24 mouse cellular contexts compared by ENCODE assay signal in genomic region chr9:108799564-108799963, GRCm38 (mm10). TPM values are rescaled to one million over a fixed set of nuclear protein-coding genes. Genes with fewer than 3 reads are reported as not detected.
DNase-seq lines count a peak whose midpoint lies in the region; ATAC-seq and TF ChIP-seq lines count a peak whose summit lies in the region.
"Had no signal": no experiment of that assay in that cellular context is flagged by ENCODE, and none has a peak within 500 bp of the region (broad histone marks: within the 10 kb centered on the region; RNA-seq: fewer than 3 reads in every experiment).

No protein-coding gene starts in this region.

- TF ChIP-seq POLR2A in CH12.LX (IDR thresholded peaks at IDR 0.05; ENCODE audit: low read depth, low read length) (no peak), MEL (IDR thresholded peaks at IDR 0.05; ENCODE audit: control insufficient read depth in 1 of 2, insufficient read depth in 1 of 2, low read depth in 1 of 2, low read length in 2 of 2, poor library complexity in 1 of 2) (no peak)

- in situ Hi-C loops in CH12.LX (cut with MboI; ENCODE audit: low pct_ligation_motif_present, low pct_unique_long_range_greater_than_20kb, low sequenced_read_pairs): no loop called here

- no peak overlapping the region for H3K9ac ChIP-seq in hindbrain, postnatal 0 days (replicated peaks; ENCODE audit: low read length)
- H3K9ac ChIP-seq in hindbrain, embryonic 12.5 days: no peak overlapping the region
- no peak overlapping the region for H3K9ac ChIP-seq in liver, embryonic 13.5 days
- H3K9ac ChIP-seq in CH12.LX (ENCODE audit: insufficient read depth, low read depth) (no peak overlapping the region), MEL (ENCODE audit: control insufficient read depth, low read depth, low read length, poor library complexity, severe bottlenecking) (no peak overlapping the region)
- H3K9ac ChIP-seq in neural tube, embryonic 15.5 days (replicated peaks): no peak overlapping the region
- H3K9ac ChIP-seq: heart, embryonic 15.5 days; hindbrain, embryonic 13.5 days; midbrain, embryonic 15.5 days had no signal

- H3K4me2 ChIP-seq in hindbrain, postnatal 0 days (ENCODE audit: low read depth, low read length): no peak overlapping the region
- H3K4me2 ChIP-seq in hindbrain, embryonic 12.5 days (replicated peaks): no peak overlapping the region
- no peak overlapping the region for H3K4me2 ChIP-seq in liver, embryonic 13.5 days
- H3K4me2 ChIP-seq in CH12.LX (ENCODE audit: insufficient read depth, low read depth, poor library complexity, severe bottlenecking): no peak overlapping the region
- no peak overlapping the region for H3K4me2 ChIP-seq in neural tube, embryonic 15.5 days
- H3K4me2 ChIP-seq: heart, embryonic 15.5 days; hindbrain, embryonic 13.5 days; midbrain, embryonic 15.5 days had no signal

- no peaks in the 10 kb centered on the region for H3K9me3 ChIP-seq in hindbrain, postnatal 0 days (ENCODE audit: low read length)
- no peaks in the 10 kb centered on the region for H3K9me3 ChIP-seq in hindbrain, embryonic 12.5 days (replicated peaks)
- no peaks in the 10 kb centered on the region for H3K9me3 ChIP-seq in liver, embryonic 13.5 days (replicated peaks)
- H3K9me3 ChIP-seq in CH12.LX (replicated peaks; ENCODE audit: low read length) (no peaks in the 10 kb centered on the region), MEL (replicated peaks; ENCODE audit: insufficient read depth, low read length) (no peaks in the 10 kb centered on the region)
- no peaks in the 10 kb centered on the region for H3K9me3 ChIP-seq in neural tube, embryonic 15.5 days (replicated peaks)
- H3K9me3 ChIP-seq: heart, embryonic 15.5 days; hindbrain, embryonic 13.5 days; midbrain, embryonic 15.5 days had no signal

- H3K27me3 ChIP-seq in hindbrain, postnatal 0 days (ENCODE audit: insufficient read depth, low read length): no peaks in the 10 kb centered on the region
- H3K27me3 ChIP-seq in hindbrain, embryonic 12.5 days: no peaks in the 10 kb centered on the region
- no peaks in the 10 kb centered on the region for H3K27me3 ChIP-seq in liver, embryonic 13.5 days
- H3K27me3 ChIP-seq in CH12.LX (replicated peaks) (no peaks in the 10 kb centered on the region), MEL (ENCODE audit: control insufficient read depth in 1 of 2, insufficient read depth in 2 of 2, low read length in 2 of 2) (no peaks in the 10 kb centered on the region)
- no peaks in the 10 kb centered on the region for H3K27me3 ChIP-seq in neural tube, embryonic 15.5 days (replicated peaks)
- H3K27me3 ChIP-seq: heart, embryonic 15.5 days; hindbrain, embryonic 13.5 days; midbrain, embryonic 15.5 days had no signal

- H3K27ac ChIP-seq in hindbrain, postnatal 0 days: no peak overlapping the region
- H3K27ac ChIP-seq in hindbrain, embryonic 12.5 days: no peak overlapping the region
- 0 out of 2 replicates have a peak overlapping the region, but pooled peaks have one; percentile 3 for H3K27ac ChIP-seq in liver, embryonic 13.5 days
- H3K27ac ChIP-seq in CH12.LX (ENCODE audit: insufficient read depth, low read depth): no peak overlapping the region
- no peak overlapping the region for H3K27ac ChIP-seq in MEL (ENCODE audit: control insufficient read depth, low read depth, low read length)
- H3K27ac ChIP-seq in neural tube, embryonic 15.5 days (replicated peaks): no peak overlapping the region
- H3K27ac ChIP-seq: heart, embryonic 15.5 days; hindbrain, embryonic 13.5 days; midbrain, embryonic 15.5 days had no signal

- ATAC-seq in hindbrain, postnatal 0 days: no peak
- ATAC-seq in hindbrain, embryonic 12.5 days (ENCODE audit: low FRiP score): no peak
- ATAC-seq in liver, embryonic 13.5 days (ENCODE audit: low read depth): no peak
- ATAC-seq in neural tube, embryonic 15.5 days (ENCODE audit: low FRiP score): no peak
- ATAC-seq: forebrain, embryonic 14.5 days; midbrain, embryonic 15.5 days had no signal

- H3K79me2 ChIP-seq in CH12.LX (replicated peaks; ENCODE audit: control insufficient read depth, extremely low read depth, insufficient read depth, poor library complexity, severe bottlenecking): peaks cover 19% of the 10 kb centered on the region
- H3K79me2 ChIP-seq in MEL (ENCODE audit: control insufficient read depth, insufficient read depth, low read length, poor library complexity): peaks cover 10% of the 10 kb centered on the region

- TF ChIP-seq RAD21 in CH12.LX (IDR thresholded peaks at IDR 0.05; ENCODE audit: low read depth, low read length): peak; percentile 53
- TF ChIP-seq RAD21 in MEL (IDR thresholded peaks at IDR 0.05; ENCODE audit: low read depth, low read length): peak; percentile 10

- TF ChIP-seq CTCF in hindbrain, postnatal 0 days (IDR thresholded peaks at IDR 0.05; ENCODE audit: low read depth): no peak
- TF ChIP-seq CTCF in CH12.LX (conservative IDR thresholded peaks at IDR 0.05 in 1 of 2, IDR thresholded peaks at IDR 0.05 in 1 of 2; ENCODE audit: low read depth in 2 of 2, low read length in 2 of 2) (peak in 1 of 2 experiments; percentile 57; a peak in 2 of 4 replicates), MEL (IDR thresholded peaks at IDR 0.05 in 2 of 3, conservative IDR thresholded peaks at IDR 0.05 in 1 of 3; ENCODE audit: control insufficient read depth in 1 of 3, insufficient read depth in 1 of 3, low read depth in 2 of 3, low read length in 3 of 3, poor library complexity in 1 of 3, severe bottlenecking in 1 of 3) (peak in 1 of 3 experiments; percentile 18; a peak in 1 of 6 replicates)

- dilution Hi-C loops in CH12.LX (cut with MboI; ENCODE audit: extremely low pct_ligation_motif_present, extremely low pct_unique_long_range_greater_than_20kb, low sequenced_read_pairs): no loop called here

- H3K4me1 ChIP-seq in hindbrain, postnatal 0 days (ENCODE audit: insufficient read depth, low read length): 0 out of 2 replicates have a peak, but pooled peaks cover 10% of the 10 kb centered on the region
- peaks cover 23% of the 10 kb centered on the region for H3K4me1 ChIP-seq in hindbrain, embryonic 12.5 days
- H3K4me1 ChIP-seq in liver, embryonic 13.5 days (replicated peaks): peaks cover 51% of the 10 kb centered on the region
- peaks cover 11 to 48% of the 10 kb centered on the region in 2 experiments for H3K4me1 ChIP-seq in CH12.LX (ENCODE audit: control insufficient read depth in 1 of 2, insufficient read depth in 2 of 2)
- H3K4me1 ChIP-seq in MEL (ENCODE audit: control insufficient read depth in 1 of 2, insufficient read depth in 2 of 2, low read length in 2 of 2): peaks cover 0 to 3% of the 10 kb centered on the region in 2 experiments; a peak in 3 of 4 replicates
- peaks cover 27% of the 10 kb centered on the region for H3K4me1 ChIP-seq in neural tube, embryonic 15.5 days

- no peak overlapping the region for H3K4me3 ChIP-seq in hindbrain, postnatal 0 days (ENCODE audit: low read length)
- no peak overlapping the region for H3K4me3 ChIP-seq in hindbrain, embryonic 12.5 days
- H3K4me3 ChIP-seq in liver, embryonic 13.5 days (replicated peaks): no peak overlapping the region
- H3K4me3 ChIP-seq in CH12.LX (replicated peaks in 1 of 3; ENCODE audit: low read depth in 2 of 3, low read length in 2 of 3, poor library complexity in 1 of 3): no peak overlapping the region
- no peak overlapping the region for H3K4me3 ChIP-seq in MEL (ENCODE audit: control insufficient read depth in 1 of 2, insufficient read depth in 1 of 2, low read depth in 2 of 2, low read length in 2 of 2)
- H3K4me3 ChIP-seq in neural tube, embryonic 15.5 days (replicated peaks): no peak overlapping the region
- H3K4me3 ChIP-seq: heart, embryonic 15.5 days; hindbrain, embryonic 13.5 days; midbrain, embryonic 15.5 days had no signal

- no peak for TF ChIP-seq EP300 in CH12.LX (IDR thresholded peaks at IDR 0.05; ENCODE audit: low read length)
- TF ChIP-seq EP300 in MEL (IDR thresholded peaks at IDR 0.05; ENCODE audit: low read depth in 1 of 2, low read length in 2 of 2): no peak

- 78% methylated on average over 3 of the region's 3 CpGs for WGBS in hindbrain, postnatal 0 days
- WGBS in hindbrain, embryonic 12.5 days: 96% methylated on average over 3 of the region's 3 CpGs
- WGBS in liver, embryonic 13.5 days (ENCODE audit: insufficient replicate concordance): 88% methylated on average over 3 of the region's 3 CpGs
- WGBS in neural tube, embryonic 15.5 days: 85% methylated on average over 3 of the region's 3 CpGs

- peak; percentile 46 for DNase-seq in hindbrain, postnatal 0 days (ENCODE audit: low spot score)
- DNase-seq in liver, embryonic 13.5 days: no peak
- no peak for DNase-seq in liver
- no peak for DNase-seq in CH12.LX (ENCODE audit: extremely low read depth)
- no peak for DNase-seq in MEL (ENCODE audit: low read depth, low spot score)
- no peak for DNase-seq in thymus, postnatal 10 days (ENCODE audit: low spot score in 2 of 2)
- DNase-seq: adrenal gland, adult 8-10 months; B cell, adult 2 months; cerebellum, adult 11-12 months; gastrocnemius, postnatal 14 days; heart, postnatal 36 days; kidney, postnatal 36 days; layer of hippocampus, postnatal 36 days; left cerebral cortex, postnatal 4 days; lung, adult 18-20 months; lung, postnatal 10 days; right cerebral cortex, adult 18-20 months; thymus, adult 2 months had no signal

- H3K36me3 ChIP-seq in hindbrain, postnatal 0 days (ENCODE audit: insufficient read depth, low read length): peaks cover 57% of the 10 kb centered on the region
- H3K36me3 ChIP-seq in hindbrain, embryonic 12.5 days: peaks cover 78% of the 10 kb centered on the region
- peaks cover 75% of the 10 kb centered on the region for H3K36me3 ChIP-seq in liver, embryonic 13.5 days
- peaks cover 51 to 81% of the 10 kb centered on the region in 2 experiments for H3K36me3 ChIP-seq in CH12.LX (replicated peaks in 1 of 2; ENCODE audit: control insufficient read depth in 1 of 2, insufficient read depth in 1 of 2, low read length in 1 of 2)
- H3K36me3 ChIP-seq in MEL (ENCODE audit: control insufficient read depth in 1 of 2, insufficient read depth in 2 of 2, low read length in 2 of 2): peaks cover 8 to 16% of the 10 kb centered on the region in 2 experiments; a peak in 3 of 4 replicates
- H3K36me3 ChIP-seq in neural tube, embryonic 15.5 days: peaks cover 79% of the 10 kb centered on the region

RNA-seq across cellular contexts. Expression of gene Nckipsd, which starts 8.6 kb away (rescaled TPM):
- total RNA-seq in hindbrain, postnatal 0 days (2014; rRNA removed): 33.6 and 72.6 TPM in 2 replicates
- 22.8 and 23.5 TPM in 2 replicates for polyA plus RNA-seq in hindbrain, postnatal 0 days (2015; fragmentation: Nextera tagmentation; extraction: Ambion mirVana)
- polyA plus RNA-seq in hindbrain, embryonic 12.5 days (2016; fragmentation: Nextera tagmentation; extraction: Ambion mirVana): 20.2 and 23.3 TPM in 2 replicates
- polyA plus RNA-seq in liver, embryonic 13.5 days (2015; fragmentation: Nextera tagmentation; extraction: Ambion mirVana): 3.9 and 5.9 TPM in 2 replicates
- total RNA-seq in CH12.LX (2012; rRNA removed) (4.4 and 6.6 TPM in 2 replicates), CH12.LX (2014; rRNA removed) (5.1 and 6.4 TPM in 2 replicates), MEL (2012; rRNA removed) (3.9 and 6.6 TPM in 2 replicates)
- polyA plus RNA-seq in CH12.LX (2012; ENCODE audit: insufficient read length, low read depth) (11.9 and 13.2 TPM in 2 replicates), MEL (2012; ENCODE audit: insufficient read depth in 1 of 2, insufficient read length in 2 of 2, low read depth in 1 of 2, low replicate concordance in 2 of 2, missing spikeins in 1 of 2) (10 to 100 TPM in 1 of 2 experiments, not detected in 1; 10.3 TPM)
- polyA plus RNA-seq in neural tube, embryonic 15.5 days (2015; fragmentation: Nextera tagmentation; extraction: Ambion mirVana): 33.3 and 40.0 TPM in 2 replicates

RNA-seq across cellular contexts. Expression of gene Ip6k2, which starts 16.0 kb away (rescaled TPM):
- 122 and 126 TPM in 2 replicates for total RNA-seq in hindbrain, postnatal 0 days (2014; rRNA removed)
- 187 and 189 TPM in 2 replicates for polyA plus RNA-seq in hindbrain, postnatal 0 days (2015; fragmentation: Nextera tagmentation; extraction: Ambion mirVana)
- 140 and 154 TPM in 2 replicates for polyA plus RNA-seq in hindbrain, embryonic 12.5 days (2016; fragmentation: Nextera tagmentation; extraction: Ambion mirVana)
- polyA plus RNA-seq in liver, embryonic 13.5 days (2015; fragmentation: Nextera tagmentation; extraction: Ambion mirVana): 11.5 and 11.6 TPM in 2 replicates
- 17.5 and 27.2 TPM in 2 replicates for total RNA-seq in CH12.LX (2012; rRNA removed)
- 22.6 and 23.6 TPM in 2 replicates for total RNA-seq in CH12.LX (2014; rRNA removed)
- polyA plus RNA-seq in CH12.LX (2012; ENCODE audit: insufficient read length, low read depth): 28.4 and 31.4 TPM in 2 replicates
- 21.3 and 25.1 TPM in 2 replicates for total RNA-seq in MEL (2012; rRNA removed)
- polyA plus RNA-seq in MEL (2012; ENCODE audit: insufficient read depth in 1 of 2, insufficient read length in 2 of 2, low read depth in 1 of 2, low replicate concordance in 2 of 2, missing spikeins in 1 of 2): 10 to 100 TPM in 1 of 2 experiments, not detected in 1; 33.7 TPM
- polyA plus RNA-seq in neural tube, embryonic 15.5 days (2015; fragmentation: Nextera tagmentation; extraction: Ambion mirVana): 187 and 210 TPM in 2 replicates

RNA-seq across cellular contexts. Expression of gene Celsr3, which starts 26.6 kb away (rescaled TPM):
- total RNA-seq in hindbrain, postnatal 0 days (2014; rRNA removed): 49.2 and 86.4 TPM in 2 replicates
- 5.8 and 7.8 TPM in 2 replicates for polyA plus RNA-seq in hindbrain, postnatal 0 days (2015; fragmentation: Nextera tagmentation; extraction: Ambion mirVana)
- polyA plus RNA-seq in hindbrain, embryonic 12.5 days (2016; fragmentation: Nextera tagmentation; extraction: Ambion mirVana): 11.9 TPM in 2 replicates
- polyA plus RNA-seq in liver, embryonic 13.5 days (2015; fragmentation: Nextera tagmentation; extraction: Ambion mirVana): 0.03 TPM in 2 replicates
- total RNA-seq in CH12.LX (2012; rRNA removed) (0.04 and 0.29 TPM in 2 replicates), CH12.LX (2014; rRNA removed) (not detected in 2 replicates), MEL (2012; rRNA removed) (0.12 TPM in 1 of 2 replicates, not detected in the other)
- polyA plus RNA-seq in CH12.LX (2012; ENCODE audit: insufficient read length, low read depth) (0.04 TPM in 1 of 2 replicates, not detected in the other), MEL (2012; ENCODE audit: insufficient read depth in 1 of 2, insufficient read length in 2 of 2, low read depth in 1 of 2, low replicate concordance in 2 of 2, missing spikeins in 1 of 2) (under 1 TPM in 1 of 2 experiments, not detected in 1; 0.03 TPM)
- polyA plus RNA-seq in neural tube, embryonic 15.5 days (2015; fragmentation: Nextera tagmentation; extraction: Ambion mirVana): 8.2 and 10.8 TPM in 2 replicates

RNA-seq across cellular contexts. Expression of gene Slc26a6, which starts 53.5 kb away (rescaled TPM):
- total RNA-seq in hindbrain, postnatal 0 days (2014; rRNA removed): 30.3 and 31.8 TPM in 2 replicates
- polyA plus RNA-seq in hindbrain, postnatal 0 days (2015; fragmentation: Nextera tagmentation; extraction: Ambion mirVana): 20.0 and 21.3 TPM in 2 replicates
- 12.7 and 16.5 TPM in 2 replicates for polyA plus RNA-seq in hindbrain, embryonic 12.5 days (2016; fragmentation: Nextera tagmentation; extraction: Ambion mirVana)
- 6.7 and 8.6 TPM in 2 replicates for polyA plus RNA-seq in liver, embryonic 13.5 days (2015; fragmentation: Nextera tagmentation; extraction: Ambion mirVana)
- total RNA-seq in CH12.LX (2012; rRNA removed) (5.0 and 5.2 TPM in 2 replicates), CH12.LX (2014; rRNA removed) (3.4 and 5.0 TPM in 2 replicates), MEL (2012; rRNA removed) (8.0 and 8.7 TPM in 2 replicates)
- polyA plus RNA-seq in CH12.LX (2012; ENCODE audit: insufficient read length, low read depth) (8.3 and 10.0 TPM in 2 replicates), MEL (2012; ENCODE audit: insufficient read depth in 1 of 2, insufficient read length in 2 of 2, low read depth in 1 of 2, low replicate concordance in 2 of 2, missing spikeins in 1 of 2) (10 to 100 TPM in 1 of 2 experiments, not detected in 1; 13.2 TPM)
- 16.8 and 18.6 TPM in 2 replicates for polyA plus RNA-seq in neural tube, embryonic 15.5 days (2015; fragmentation: Nextera tagmentation; extraction: Ambion mirVana)
